Mouse (Mus musculus) embryo, embryonic 9.5 days (tissue): ENCODE results near the gene Zfp462.
"Not testable (repeated sequence)": the region's sequence is repeated elsewhere in the genome, so short reads cannot be mapped to it uniquely, and the experiment has no call there.

Experiments used
- DNase-seq: peaks from one replicate; pipeline ENCODE4 v3.0.0-alpha.2; 2017; ENCODE audit errors: extremely low spot score

Zfp462 gene

GRCm38 (mm10) chr4:54950866-54951265 lies 6.0 kb downstream of the Zfp462 start:
- no peak for DNase-seq

- DNase-seq, result no peak
Measured at GRCm38 (mm10) chr4:54953657-54954395, 9.0 kb downstream of the Zfp462 start.

GRCm38 (mm10) chr4:54954455-54954854 lies 9.6 kb downstream of the Zfp462 start:
- DNase-seq, result no peak

- DNase-seq, result no peak
Measured at GRCm38 (mm10) chr4:54960776-54961175, 15.9 kb downstream of the Zfp462 start.

- DNase-seq, result no peak
Measured at GRCm38 (mm10) chr4:54962141-54962540, 17.3 kb downstream of the Zfp462 start.

GRCm38 (mm10) chr4:54963551-54963950 lies 18.7 kb downstream of the Zfp462 start:
- no peak for DNase-seq

GRCm38 (mm10) chr4:54965169-54965695 lies 20.4 kb downstream of the Zfp462 start:
- no peak for DNase-seq

- DNase-seq, result no peak
Measured at GRCm38 (mm10) chr4:54966161-54966806, 21.4 kb downstream of the Zfp462 start.

GRCm38 (mm10) chr4:54967166-54967565 lies 22.3 kb downstream of the Zfp462 start:
- no peak for DNase-seq

- no peak for DNase-seq
Measured at GRCm38 (mm10) chr4:54967721-54968120, 22.9 kb downstream of the Zfp462 start.

GRCm38 (mm10) chr4:54969671-54970295 lies 24.9 kb downstream of the Zfp462 start:
- DNase-seq, result no peak

- no peak for DNase-seq
Measured at GRCm38 (mm10) chr4:54971386-54971785, 26.5 kb downstream of the Zfp462 start.

- no peak for DNase-seq
Measured at GRCm38 (mm10) chr4:54972096-54972495, 27.2 kb downstream of the Zfp462 start.

- no peak for DNase-seq
Measured at GRCm38 (mm10) chr4:54972827-54973560, 28.1 kb downstream of the Zfp462 start.

GRCm38 (mm10) chr4:54979771-54980472 lies 35.1 kb downstream of the Zfp462 start:
- DNase-seq, result peak; percentile 23

GRCm38 (mm10) chr4:54984502-54984901 lies 39.7 kb downstream of the Zfp462 start:
- no peak for DNase-seq

- DNase-seq, result no peak
Measured at GRCm38 (mm10) chr4:54986671-54987070, 41.8 kb downstream of the Zfp462 start.

GRCm38 (mm10) chr4:54987256-54987655 lies 42.4 kb downstream of the Zfp462 start:
- no peak for DNase-seq

- DNase-seq, result no peak
Measured at GRCm38 (mm10) chr4:54987926-54988325, 43.1 kb downstream of the Zfp462 start.

GRCm38 (mm10) chr4:54991973-54992372 lies 47.1 kb downstream of the Zfp462 start:
- no peak for DNase-seq

- not testable (repeated sequence) for DNase-seq
Measured at GRCm38 (mm10) chr4:54993001-54993400, 48.2 kb downstream of the Zfp462 start.
